Mouse (Mus musculus): Measurements from ENCODE around the gene Spata20.

DNA sequence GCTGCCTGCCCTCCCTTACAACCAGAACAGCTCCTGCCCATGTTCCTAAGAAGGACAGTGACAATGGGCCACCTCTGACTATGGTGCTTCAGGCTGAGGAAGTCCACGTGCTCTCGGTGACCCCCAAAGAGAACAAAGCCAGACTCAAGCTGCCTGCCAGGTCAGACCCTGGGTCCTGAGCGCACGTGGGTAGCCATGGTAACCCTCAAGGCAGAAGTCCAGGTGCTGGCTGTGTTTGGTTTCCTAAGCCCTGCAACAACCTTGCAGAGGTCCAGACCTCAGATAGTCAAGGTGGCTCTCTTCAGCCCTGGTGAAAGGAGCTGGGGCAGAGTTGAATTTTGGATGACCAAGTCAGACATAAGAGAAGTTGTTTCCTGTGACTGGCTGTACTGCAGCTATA is 3.8 kb upstream of the Spata20 start:
- TF ChIP-seq POLR2AphosphoS2 (IDR thresholded peaks at IDR 0.05; ENCODE audit: low read length), result no peak
- no peak for TF ChIP-seq SMC3 (IDR thresholded peaks at IDR 0.05; ENCODE audit: low read depth, low read length)
- TF ChIP-seq POLR2A (IDR thresholded peaks at IDR 0.05; ENCODE audit: control insufficient read depth in 1 of 2, insufficient read depth in 1 of 2, low read depth in 1 of 2, low read length in 2 of 2, poor library complexity in 1 of 2), result no peak
- no peak for TF ChIP-seq TCF12 (IDR thresholded peaks at IDR 0.05; ENCODE audit: low read depth, low read length)
- no peak for TF ChIP-seq EP300 (IDR thresholded peaks at IDR 0.05; ENCODE audit: low read depth in 1 of 2, low read length in 2 of 2)
- no peak for TF ChIP-seq CTCF (IDR thresholded peaks at IDR 0.05 in 2 of 3, conservative IDR thresholded peaks at IDR 0.05 in 1 of 3; ENCODE audit: control insufficient read depth in 1 of 3, insufficient read depth in 1 of 3, low read depth in 2 of 3, low read length in 3 of 3, poor library complexity in 1 of 3, severe bottlenecking in 1 of 3)
- no peak for TF ChIP-seq USF1 (IDR thresholded peaks at IDR 0.05; ENCODE audit: low read depth, low read length)
- TF ChIP-seq MYC (IDR thresholded peaks at IDR 0.05; ENCODE audit: low read depth, low read length), result no peak
- no peak for TF ChIP-seq USF2 (IDR thresholded peaks at IDR 0.05; ENCODE audit: borderline replicate concordance in 1 of 2, insufficient read depth in 1 of 2, low read depth in 1 of 2, low read length in 2 of 2)
- TF ChIP-seq CHD1 (IDR thresholded peaks at IDR 0.05; ENCODE audit: low read depth, low read length), result no peak
- TF ChIP-seq ZC3H11A (IDR thresholded peaks at IDR 0.05; ENCODE audit: low read depth, low read length), result no peak
- no peak for TF ChIP-seq HCFC1 (IDR thresholded peaks at IDR 0.05; ENCODE audit: low read depth, low read length)
- TF ChIP-seq TAL1 (IDR thresholded peaks at IDR 0.05; ENCODE audit: low read length), result no peak

Measured in MEL (cell line).